Mouse (Mus musculus): ENCODE results near the gene Camkmt.

GRCm38 (mm10) chr17:85342471-85342870 is 252.1 kb downstream of the Camkmt start:
- TF ChIP-seq CTCF (conservative IDR thresholded peaks at IDR 0.05; ENCODE audit: insufficient read depth, insufficient read length, low read depth, low read length) (no peak), POLR2A (IDR thresholded peaks at IDR 0.05; ENCODE audit: low read depth, low read length) (no peak)
